Comparison of ENCODE assay signal across 9 mouse cellular contexts in the genomic region with DNA sequence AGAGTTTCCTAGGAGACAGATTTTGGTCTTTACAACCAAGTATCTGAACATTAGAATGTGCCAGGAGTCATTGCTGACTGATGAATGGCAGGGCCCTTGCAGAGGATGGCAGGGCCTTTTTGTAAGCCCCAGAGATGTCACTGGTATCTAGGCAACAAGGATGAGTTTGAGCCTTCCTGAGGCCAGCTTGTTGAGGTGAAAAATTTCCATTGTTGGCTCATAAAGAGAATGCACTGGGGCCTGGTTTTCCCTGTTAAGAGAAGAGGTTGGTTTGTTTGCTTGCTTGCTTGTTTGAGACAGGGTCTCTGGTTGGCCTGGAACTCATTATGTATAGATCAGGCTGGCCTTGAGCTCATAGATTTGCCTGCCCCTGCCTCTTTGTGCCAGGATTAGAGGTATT. TPM values are rescaled to one million over a fixed set of nuclear protein-coding genes. Genes with fewer than 3 reads are reported as not detected.
DNase-seq lines count a peak whose midpoint lies in the region; ATAC-seq lines count a peak whose summit lies in the region.
"Had no signal": no experiment of that assay in that cellular context is flagged by ENCODE, and none has a peak within 500 bp of the region (broad histone marks: within the 10 kb centered on the region; RNA-seq: fewer than 3 reads in every experiment).

No protein-coding gene starts in this region.

- H3K4me2 ChIP-seq in hindbrain, embryonic 14.5 days (replicated peaks): peak overlapping the region; percentile 96
- peak overlapping the region; percentile 96 for H3K4me2 ChIP-seq in midbrain, embryonic 14.5 days (ENCODE audit: low read length)

- ATAC-seq in hindbrain, embryonic 14.5 days (ENCODE audit: low FRiP score): no peak
- no peak for ATAC-seq in midbrain, embryonic 14.5 days (ENCODE audit: low FRiP score, low TSS enrichment)

- peak overlapping the region; percentile 96 for H3K4me3 ChIP-seq in heart, embryonic 10.5 days
- peak overlapping the region; percentile 83 for H3K4me3 ChIP-seq in hindbrain, embryonic 14.5 days (replicated peaks; ENCODE audit: low read length)
- peak overlapping the region; percentile 71 for H3K4me3 ChIP-seq in midbrain, embryonic 14.5 days (replicated peaks; ENCODE audit: low read depth, low read length)

- H3K9me3 ChIP-seq in heart, embryonic 10.5 days: no peaks in the 10 kb centered on the region
- H3K9me3 ChIP-seq in hindbrain, embryonic 14.5 days (ENCODE audit: control insufficient read depth, low read length): no peaks in the 10 kb centered on the region
- no peaks in the 10 kb centered on the region for H3K9me3 ChIP-seq in midbrain, embryonic 14.5 days (ENCODE audit: control insufficient read depth, low read length)

- peaks cover 56% of the 10 kb centered on the region for H3K4me1 ChIP-seq in heart, embryonic 10.5 days
- peaks cover 65% of the 10 kb centered on the region for H3K4me1 ChIP-seq in hindbrain, embryonic 14.5 days (replicated peaks; ENCODE audit: control insufficient read depth, insufficient read depth, low read length)
- peaks cover 58% of the 10 kb centered on the region for H3K4me1 ChIP-seq in midbrain, embryonic 14.5 days (ENCODE audit: control insufficient read depth, insufficient read depth, low read length)

- 0 out of 2 replicates have a peak, but pooled peaks cover 16% of the 10 kb centered on the region for H3K36me3 ChIP-seq in heart, embryonic 10.5 days
- peaks cover 10% of the 10 kb centered on the region for H3K36me3 ChIP-seq in hindbrain, embryonic 14.5 days (replicated peaks; ENCODE audit: control insufficient read depth, insufficient read depth)
- peaks cover 6% of the 10 kb centered on the region; the same call in 1 of the 2 replicates for H3K36me3 ChIP-seq in midbrain, embryonic 14.5 days (ENCODE audit: control insufficient read depth, insufficient read depth, low read length)

- no peaks in the 10 kb centered on the region for H3K27me3 ChIP-seq in heart, embryonic 10.5 days (ENCODE audit: insufficient read depth, poor library complexity, severe bottlenecking)
- no peaks in the 10 kb centered on the region for H3K27me3 ChIP-seq in hindbrain, embryonic 14.5 days (ENCODE audit: control insufficient read depth, insufficient read depth, low read length)
- no peaks in the 10 kb centered on the region for H3K27me3 ChIP-seq in midbrain, embryonic 14.5 days (ENCODE audit: control insufficient read depth, insufficient read depth, low read length)

- H3K27ac ChIP-seq in heart, embryonic 10.5 days: no peak overlapping the region
- peak overlapping the region; percentile 66 for H3K27ac ChIP-seq in hindbrain, embryonic 14.5 days
- peak overlapping the region; percentile 70; the same call in 1 of the 2 replicates for H3K27ac ChIP-seq in midbrain, embryonic 14.5 days (replicated peaks; ENCODE audit: low read depth, low read length)

- H3K9ac ChIP-seq in hindbrain, embryonic 14.5 days: peak overlapping the region; percentile 99
- H3K9ac ChIP-seq in midbrain, embryonic 14.5 days (replicated peaks; ENCODE audit: low read length): peak overlapping the region; percentile 98

- no peak for DNase-seq in heart, embryonic 10.5 days (ENCODE audit: low spot score)
- no peak for DNase-seq in heart, adult 18-20 months
- DNase-seq in brain, adult 2 months (ENCODE audit: low read depth, low spot score): peak; percentile 72
- no peak for DNase-seq in hindbrain, embryonic 14.5 days (ENCODE audit: low spot score)
- peak; percentile 65 for DNase-seq in midbrain, embryonic 14.5 days
- DNase-seq in thymus, adult 18-20 months: no peak
- DNase-seq in urinary bladder, postnatal 14 days (ENCODE audit: low spot score): no peak
- no peak for DNase-seq in thymus, postnatal 36 days
- DNase-seq: lung, adult 2 months had no signal

RNA-seq across cellular contexts. Expression of a gene that starts 1.8 kb away (rescaled TPM):
- 48.1 and 63.9 TPM in 2 replicates for polyA plus RNA-seq in heart, embryonic 10.5 days (2016; fragmentation: Nextera tagmentation; extraction: Ambion mirVana)
- 10 to 100 TPM; 16.7 to 24.8 TPM for total RNA-seq in heart, adult 18-20 months (2021)
- 202 and 238 TPM in 2 replicates for polyA plus RNA-seq in hindbrain, embryonic 14.5 days (2014; fragmentation: Nextera tagmentation; extraction: Ambion mirVana)
- 256 and 286 TPM in 2 replicates for polyA plus RNA-seq in midbrain, embryonic 14.5 days (2014; fragmentation: Nextera tagmentation; extraction: Ambion mirVana)

RNA-seq across cellular contexts. Expression of a gene that starts 22.8 kb away (rescaled TPM):
- polyA plus RNA-seq in heart, embryonic 10.5 days (2016; fragmentation: Nextera tagmentation; extraction: Ambion mirVana): 9.2 and 10.8 TPM in 2 replicates
- total RNA-seq in heart, adult 18-20 months (2021): 1 to 10 TPM; 8.6 to 9.6 TPM
- 28.5 and 29.6 TPM in 2 replicates for polyA plus RNA-seq in hindbrain, embryonic 14.5 days (2014; fragmentation: Nextera tagmentation; extraction: Ambion mirVana)
- 24.3 and 27.4 TPM in 2 replicates for polyA plus RNA-seq in midbrain, embryonic 14.5 days (2014; fragmentation: Nextera tagmentation; extraction: Ambion mirVana)

RNA-seq across cellular contexts. Expression of a gene that starts 40.7 kb away (rescaled TPM):
- 0.13 and 0.26 TPM in 2 replicates for polyA plus RNA-seq in heart, embryonic 10.5 days (2016; fragmentation: Nextera tagmentation; extraction: Ambion mirVana)
- under 1 TPM in 1 of 2 experiments, not detected in 1; 0.03 TPM for total RNA-seq in heart, adult 18-20 months (2021)
- 15.4 and 16.0 TPM in 2 replicates for polyA plus RNA-seq in hindbrain, embryonic 14.5 days (2014; fragmentation: Nextera tagmentation; extraction: Ambion mirVana)
- 19.5 and 20.7 TPM in 2 replicates for polyA plus RNA-seq in midbrain, embryonic 14.5 days (2014; fragmentation: Nextera tagmentation; extraction: Ambion mirVana)

Comparison
In these comparisons a context has a peak if more than half of its experiments do, and no peak if none do; other contexts are left out.
1. DNase-seq: peak in brain, adult 2 months (single experiment) and midbrain, embryonic 14.5 days (single experiment); none in heart, embryonic 10.5 days (single experiment), heart, adult 18-20 months (0 of 2), hindbrain, embryonic 14.5 days (single experiment), thymus, adult 18-20 months (0 of 2), urinary bladder, postnatal 14 days (single experiment) and thymus, postnatal 36 days (0 of 2).
2. RNA of a gene that starts 40.7 kb away (polyA plus RNA-seq): 19.5 to 20.7 TPM in midbrain, embryonic 14.5 days and 15.4 to 16.0 TPM in hindbrain, embryonic 14.5 days; 0.13 to 0.26 TPM in heart, embryonic 10.5 days; every median in the first group is over 10 times any median in the second.
3. Peak in every context shown above with its lines, with median percentiles within 50 percentile points of each other: H3K4me3 ChIP-seq.